Mouse (Mus musculus) brain, adult 2 months (tissue): Measurements from ENCODE around the gene Itgb6.

Experiments used
- DNase-seq: peaks from one replicate; pipeline ENCODE4 v3.0.0; 2011; ENCODE audit warnings: low read depth, low spot score

The Itgb6 gene

GRCm38 (mm10) chr2:60674413-60674812 is 48.0 kb downstream of the Itgb6 start:
- no peak for DNase-seq

GRCm38 (mm10) chr2:60672973-60673954 is 49.2 kb downstream of the Itgb6 start:
- DNase-seq, result no peak

GRCm38 (mm10) chr2:60671215-60671614 is 51.2 kb downstream of the Itgb6 start:
- DNase-seq, result no peak

- no peak for DNase-seq
Measured at GRCm38 (mm10) chr2:60663071-60663470, 59.4 kb downstream of the Itgb6 start.

- no peak for DNase-seq
Measured at GRCm38 (mm10) chr2:60659993-60660392, 62.5 kb downstream of the Itgb6 start.

GRCm38 (mm10) chr2:60658992-60659391 is 63.5 kb downstream of the Itgb6 start:
- no peak for DNase-seq

GRCm38 (mm10) chr2:60654828-60655227 is 67.6 kb downstream of the Itgb6 start:
- DNase-seq, result no peak

GRCm38 (mm10) chr2:60650155-60650554 is 72.3 kb downstream of the Itgb6 start:
- DNase-seq, result no peak

GRCm38 (mm10) chr2:60647650-60648049 is 74.8 kb downstream of the Itgb6 start:
- no peak for DNase-seq

GRCm38 (mm10) chr2:60646583-60646982 is 75.9 kb downstream of the Itgb6 start:
- DNase-seq, result no peak

GRCm38 (mm10) chr2:60643406-60643805 is 79.0 kb downstream of the Itgb6 start:
- DNase-seq, result no peak

- DNase-seq, result no peak
Measured at GRCm38 (mm10) chr2:60642606-60643005, 79.8 kb downstream of the Itgb6 start.

- DNase-seq, result peak; percentile 16
Measured at GRCm38 (mm10) chr2:60640342-60640672, 82.1 kb downstream of the Itgb6 start.

GRCm38 (mm10) chr2:60639617-60640341 is 82.7 kb downstream of the Itgb6 start:
- DNase-seq, result no peak

GRCm38 (mm10) chr2:60636910-60637761 is 85.3 kb downstream of the Itgb6 start:
- DNase-seq, result no peak

GRCm38 (mm10) chr2:60636481-60636880 is 86.0 kb downstream of the Itgb6 start:
- no peak for DNase-seq

GRCm38 (mm10) chr2:60636038-60636437 is 86.4 kb downstream of the Itgb6 start:
- no peak for DNase-seq

- no peak for DNase-seq
Measured at GRCm38 (mm10) chr2:60632791-60633190, 89.7 kb downstream of the Itgb6 start.

GRCm38 (mm10) chr2:60630304-60630703 is 92.1 kb downstream of the Itgb6 start:
- DNase-seq, result no peak

GRCm38 (mm10) chr2:60627952-60628351 is 94.5 kb downstream of the Itgb6 start:
- DNase-seq, result no peak

- DNase-seq, result no peak
Measured at GRCm38 (mm10) chr2:60627515-60627914, 94.9 kb downstream of the Itgb6 start.

GRCm38 (mm10) chr2:60625766-60626165 is 96.7 kb downstream of the Itgb6 start:
- no peak for DNase-seq
